Mouse (Mus musculus) kidney, adult 2 months (tissue): ENCODE data around the gene Pdzph1. TPM values are rescaled to one million over a fixed set of nuclear protein-coding genes. Genes with fewer than 3 reads are reported as not detected.

Source experiments
- DNase-seq: peaks from one replicate; pipeline ENCODE4 v3.0.0; 2021
- H3K27ac ChIP-seq: fragments of 200-500 bp; 2 replicates; pipeline ENCODE4 v1.5.1; 2012; ENCODE audit warnings: low read depth, low read length, control low read depth, inconsistent platforms; ENCODE audit not compliant: insufficient read depth
- H3K27me3 ChIP-seq: fragments of 200-500 bp; replicated peaks from 2 replicates; pipeline ENCODE4 v1.6.1; 2012; ENCODE audit warnings: mild to moderate bottlenecking, moderate library complexity, low read length, inconsistent platforms; ENCODE audit not compliant: control insufficient read depth, insufficient read depth
- H3K36me3 ChIP-seq: fragments of 200-500 bp; 2 replicates; pipeline ENCODE4 v1.6.1; 2012; ENCODE audit warnings: mild to moderate bottlenecking, moderate library complexity, low read length, inconsistent platforms; ENCODE audit not compliant: control insufficient read depth, insufficient read depth
- H3K4me1 ChIP-seq: fragments of 200-500 bp; 2 replicates; pipeline ENCODE4 v1.6.1; 2011; ENCODE audit warnings: low read length; ENCODE audit not compliant: control insufficient read depth, insufficient read depth
- H3K4me3 ChIP-seq: fragments of 200-500 bp; 2 replicates; pipeline ENCODE4 v1.5.1; 2011; ENCODE audit warnings: mild to moderate bottlenecking, low read depth, low read length, control low read depth; ENCODE audit not compliant: insufficient read depth
- CTCF ChIP-seq: fragments of 200-500 bp; conservative IDR thresholded peaks from 2 replicates; pipeline ENCODE4 v1.5.1; 2011; ENCODE audit warnings: low read depth, mild to moderate bottlenecking, control low read depth, low read length, moderate library complexity, mixed read lengths; ENCODE audit not compliant: insufficient read depth, insufficient read length
- POLR2A ChIP-seq: fragments of 200-500 bp; IDR thresholded peaks from one replicate; pipeline ENCODE4 v1.6.1; 2011; ENCODE audit warnings: low read depth, low read length, control low read depth
- WGBS: fragments of 180-500 bp; shearing (Covaris S2); methylation state at CpG from one replicate; pipeline ENCODE4 v1.1.7; 2018; 5-methylcytosine and 5-hydroxymethylcytosine counted together
- polyA plus RNA-seq: library from polyadenylated mRNA; depleted of rRNA; stranded (reverse); fragments of >200 nt; gene quantifications from 2 replicates; pipeline ENCODE4 v1.2.3, GENCODE M21; 2012

The Pdzph1 gene
- polyA plus RNA-seq, 1 experiment, result not detected

DNA sequence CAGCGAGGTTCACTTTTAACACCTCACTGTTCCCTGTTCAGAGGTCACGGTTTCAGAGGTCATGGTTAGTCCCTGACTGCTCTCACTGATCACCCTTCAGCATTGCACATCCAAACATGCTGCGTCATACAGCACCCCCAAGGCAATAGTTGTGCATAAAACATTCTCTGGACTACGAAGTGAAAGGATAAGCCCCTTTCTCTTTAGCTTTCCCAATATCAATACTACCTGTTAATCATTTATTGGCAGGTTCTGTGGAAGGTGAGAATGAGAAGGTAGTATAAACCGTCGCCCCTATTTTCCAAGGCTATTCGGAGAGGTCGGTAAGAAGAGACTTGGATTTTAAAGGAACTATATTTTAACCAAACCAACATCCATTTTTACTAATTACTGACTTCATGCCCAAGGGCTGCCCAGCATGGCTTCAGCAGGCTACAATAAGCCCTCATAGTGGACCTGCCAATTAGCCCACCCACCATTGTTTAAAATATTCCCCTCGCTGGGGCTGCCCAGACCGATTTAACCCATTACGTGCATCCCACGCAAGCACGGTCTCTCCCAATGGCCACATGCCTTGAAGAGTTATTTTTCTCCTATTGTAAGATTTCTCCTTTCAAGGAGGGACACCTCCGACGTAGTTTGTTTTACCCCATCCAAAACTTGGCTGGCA lies 21.4 kb upstream of the Pdzph1 start:
- Histone ChIP-seq H3K4me3 (peak overlapping the region; percentile 97), H3K36me3 (no peaks in the 10 kb centered on the region; the same call in 1 of the 2 replicates), H3K4me1 (no peaks in the 10 kb centered on the region), H3K27ac (peak overlapping the region; percentile 86), H3K27me3 (no peaks in the 10 kb centered on the region)
- TF ChIP-seq POLR2A, result no peak
- TF ChIP-seq CTCF, result no peak
- 3% methylated on average over 15 of the region's 15 CpGs for WGBS
- peak; percentile 68 for DNase-seq

DNA sequence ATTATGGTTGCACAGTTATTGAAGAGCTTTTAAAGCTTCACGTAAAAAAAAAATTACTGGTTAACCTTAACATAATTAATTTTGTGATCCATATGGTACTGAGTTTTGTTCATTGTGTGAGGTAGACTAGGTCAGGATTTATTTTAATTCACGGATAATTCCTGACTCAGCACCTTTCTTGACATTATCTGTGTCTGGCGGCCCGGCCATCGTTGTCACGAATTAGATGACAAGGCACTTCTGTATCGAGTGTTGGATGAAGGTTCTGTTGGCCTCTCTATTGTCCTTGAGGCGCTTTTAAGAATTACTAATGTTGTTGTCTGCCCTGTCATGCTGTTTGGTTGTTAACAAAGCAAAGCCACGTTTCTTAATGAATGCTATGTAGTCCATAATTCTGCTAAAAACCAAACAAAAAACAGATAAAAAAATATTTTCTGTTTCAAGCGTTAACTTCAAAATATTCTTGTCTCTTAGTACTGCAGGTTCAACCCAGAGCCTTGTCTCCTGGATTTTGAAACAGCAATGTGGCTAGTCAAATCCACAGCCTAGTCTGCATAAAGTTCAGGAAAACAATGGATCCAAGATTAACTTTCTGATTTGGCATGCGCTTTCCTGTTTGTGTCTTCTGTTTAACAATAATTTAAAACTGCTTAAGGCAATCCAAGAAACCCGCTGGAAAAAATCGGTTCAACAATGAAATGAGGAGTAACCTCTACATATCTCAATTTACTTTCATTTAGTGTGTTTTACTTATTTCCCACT lies 20.6 kb upstream of the Pdzph1 start:
- TF ChIP-seq CTCF (no peak), POLR2A (no peak)
- H3K27me3 ChIP-seq, result no peaks in the 10 kb centered on the region
- DNase-seq, result peak; percentile 40
- 64% methylated on average over 13 of the region's 13 CpGs for WGBS
- no peaks in the 10 kb centered on the region; the same call in 1 of the 2 replicates for H3K36me3 ChIP-seq
- H3K4me1 ChIP-seq, result no peaks in the 10 kb centered on the region
- H3K27ac ChIP-seq, result peak overlapping the region; percentile 74
- H3K4me3 ChIP-seq, result no peak overlapping the region

DNA sequence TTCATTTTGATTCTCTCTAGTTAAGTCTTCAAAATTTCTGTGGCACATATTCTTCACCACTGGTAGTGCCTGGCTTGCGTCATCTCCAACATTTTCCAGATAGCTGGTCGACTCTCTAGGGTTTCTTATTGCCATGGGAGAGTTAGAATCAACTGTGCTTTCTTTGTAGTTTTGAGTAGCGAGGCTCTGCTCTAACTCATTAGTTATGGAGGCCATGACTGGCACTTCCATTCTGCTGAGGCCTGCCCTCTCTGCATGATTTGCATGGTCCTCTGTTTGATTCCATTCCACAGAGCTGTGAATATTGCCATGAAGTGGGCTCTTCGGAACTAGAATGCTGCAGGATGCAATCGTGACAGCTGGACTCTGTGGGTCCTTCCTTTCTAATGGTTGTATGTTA lies 17.9 kb downstream of the Pdzph1 start:
- WGBS, result 72% methylated on average over 5 of the region's 5 CpGs
- Histone ChIP-seq H3K4me1 (no peaks in the 10 kb centered on the region), H3K4me3 (no peak overlapping the region), H3K36me3 (no peaks in the 10 kb centered on the region), H3K27ac (no peak overlapping the region), H3K27me3 (no peaks in the 10 kb centered on the region)
- TF ChIP-seq CTCF (no peak), POLR2A (no peak)
- no peak for DNase-seq

DNA sequence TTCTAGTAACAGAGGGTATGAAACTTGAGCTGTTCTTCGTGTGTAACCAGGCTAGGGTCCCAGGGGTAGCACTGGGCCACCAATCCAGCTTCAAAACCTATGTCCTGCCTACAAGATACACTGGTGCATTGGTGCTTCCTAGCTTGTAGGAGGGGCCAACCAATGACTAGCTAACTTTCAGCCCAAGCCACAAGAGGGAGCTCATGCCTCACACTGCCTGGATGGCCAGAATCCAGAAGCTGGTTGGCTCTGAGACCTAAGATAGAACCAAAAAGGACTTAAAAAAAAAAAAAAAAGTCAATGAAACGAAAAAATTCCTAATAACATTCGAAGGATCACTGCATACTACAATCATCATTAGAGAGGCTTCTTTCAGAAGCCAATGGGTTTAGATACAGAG lies 31.3 kb downstream of the Pdzph1 start:
- Histone ChIP-seq H3K27ac (no peak overlapping the region), H3K4me1 (no peaks in the 10 kb centered on the region), H3K4me3 (no peak overlapping the region), H3K27me3 (no peaks in the 10 kb centered on the region), H3K36me3 (no peaks in the 10 kb centered on the region)
- DNase-seq, result peak; percentile 59
- peak; percentile 85 for TF ChIP-seq CTCF
- no peak for TF ChIP-seq POLR2A
- 23% methylated on average over 3 of the region's 3 CpGs for WGBS

DNA sequence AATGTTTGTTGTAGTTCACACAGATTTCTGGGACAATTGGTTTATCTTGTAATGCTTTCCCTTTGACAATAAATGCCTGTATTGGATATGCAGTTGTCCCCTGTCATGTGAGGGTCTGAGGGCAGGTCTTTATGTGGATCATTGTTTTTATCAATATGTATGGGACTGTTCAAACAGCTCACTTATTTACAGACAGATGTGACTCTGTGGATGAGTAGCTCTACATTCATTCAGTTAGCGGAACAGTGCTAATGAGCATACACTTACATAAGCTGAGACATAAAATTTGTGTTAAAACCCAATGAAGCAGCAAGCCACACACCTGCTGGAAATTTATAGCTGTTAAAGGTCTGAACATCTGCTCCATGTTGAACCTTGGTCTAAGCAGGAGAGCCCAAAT lies 34.1 kb downstream of the Pdzph1 start:
- WGBS, result 45% methylated on average over 1 of the region's 1 CpGs
- no peak for DNase-seq
- H3K4me1 ChIP-seq, result no peaks in the 10 kb centered on the region
- no peaks in the 10 kb centered on the region for H3K27me3 ChIP-seq
- no peaks in the 10 kb centered on the region for H3K36me3 ChIP-seq
- H3K4me3 ChIP-seq, result no peak overlapping the region
- no peak overlapping the region for H3K27ac ChIP-seq
- no peak for TF ChIP-seq CTCF
- no peak for TF ChIP-seq POLR2A

DNA sequence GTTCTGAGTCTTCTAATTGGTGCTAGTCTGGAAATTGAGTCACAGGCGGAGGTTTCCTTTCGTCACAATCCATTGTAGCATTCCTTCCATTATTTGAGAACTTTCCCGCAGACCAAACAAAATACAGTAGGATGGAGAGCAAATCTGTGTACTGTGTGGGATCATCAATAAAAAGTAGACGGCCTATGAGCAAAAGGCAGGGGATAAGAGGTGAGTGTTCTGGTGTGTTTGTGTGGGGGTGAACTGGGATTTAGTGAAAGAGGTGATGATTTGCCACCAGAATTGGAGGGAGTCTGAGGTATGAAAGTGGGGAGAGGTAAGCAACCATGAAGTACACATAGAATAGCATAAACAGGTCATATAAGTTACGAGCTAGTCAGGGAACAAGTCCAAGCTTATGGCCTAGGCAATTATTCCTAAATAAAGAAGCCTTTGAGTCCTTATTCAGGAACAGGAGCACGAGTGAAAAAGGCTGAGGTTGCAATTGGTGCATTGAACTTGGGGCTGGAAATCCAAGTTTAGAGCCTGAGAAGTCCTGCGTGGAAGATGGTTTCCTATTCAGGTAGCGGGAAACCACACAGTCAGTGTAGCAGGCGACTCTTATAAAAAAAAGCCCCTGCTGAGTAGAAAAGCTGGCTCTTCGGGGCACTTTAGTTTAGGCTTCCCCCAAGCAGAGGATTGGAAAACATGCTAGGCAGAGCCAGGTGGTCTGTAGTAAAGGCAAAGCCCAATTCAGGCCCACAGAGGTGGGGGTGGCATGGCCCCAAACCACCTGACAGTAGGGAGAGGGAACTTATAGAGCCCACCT lies 48.0 kb downstream of the Pdzph1 start:
- no peaks in the 10 kb centered on the region for H3K36me3 ChIP-seq
- 81% methylated on average over 10 of the region's 10 CpGs for WGBS
- DNase-seq, result no peak

DNA sequence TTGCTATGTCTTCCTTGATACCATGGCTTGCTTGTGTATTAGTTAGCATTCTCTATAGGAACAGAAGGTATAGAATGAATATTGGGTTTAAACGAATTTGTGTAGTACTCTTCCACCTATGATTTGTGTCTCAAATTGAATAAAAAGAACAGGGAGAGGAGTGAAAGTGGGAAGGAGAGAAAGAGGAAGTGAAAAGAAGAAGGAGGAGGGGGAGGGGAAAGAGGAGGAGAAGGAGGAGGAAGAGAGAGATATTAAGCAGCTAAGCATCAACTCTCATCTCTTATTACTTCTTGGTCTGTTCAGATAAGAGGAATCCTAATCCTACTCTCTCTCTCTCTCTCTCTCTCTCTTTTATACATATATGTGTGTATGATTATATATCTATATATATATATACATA lies 52.6 kb downstream of the Pdzph1 start:
- H3K36me3 ChIP-seq, result no peaks in the 10 kb centered on the region
- H3K27me3 ChIP-seq, result no peaks in the 10 kb centered on the region
- DNase-seq, result no peak
- no peak for TF ChIP-seq POLR2A
- no peak for TF ChIP-seq CTCF
- H3K27ac ChIP-seq, result no peak overlapping the region
- WGBS, result 70% methylated on average over 1 of the region's 1 CpGs
- H3K4me1 ChIP-seq, result no peaks in the 10 kb centered on the region
- no peak overlapping the region for H3K4me3 ChIP-seq

More for the DNA sequence above, 48.0 kb downstream of the Pdzph1 start:
- Histone ChIP-seq H3K27me3 (no peaks in the 10 kb centered on the region), H3K4me1 (no peaks in the 10 kb centered on the region), H3K4me3 (no peak overlapping the region), H3K27ac (no peak overlapping the region)
- TF ChIP-seq CTCF (no peak), POLR2A (no peak)
